Mouse (Mus musculus) MEL (cell line): ENCODE data around the gene 4930564D02Rik. TPM values are rescaled to one million over a fixed set of nuclear protein-coding genes. Genes with fewer than 3 reads are reported as not detected.

Experiments
- DNase-seq: peaks from one replicate; pipeline ENCODE4 v3.0.0; 2011; ENCODE audit warnings: low read depth, low spot score
- H3K27ac ChIP-seq: 2 replicates; pipeline ENCODE4 v1.5.1; 2012; ENCODE audit warnings: low read depth, mild to moderate bottlenecking, control low read depth, low read length, moderate library complexity; ENCODE audit not compliant: control insufficient read depth
- H3K27me3 ChIP-seq, 2 experiments: fragments of 150-350 bp in 1 of 2; sonication (generic) in 1 of 2; 2 replicates each; pipeline ENCODE4 v1.6.1; 2012; ENCODE audit warnings: low read length in 2 of 2, mild to moderate bottlenecking in 2 of 2, improper control_type of control experiment in 1 of 2, moderate library complexity in 1 of 2; ENCODE audit not compliant: insufficient read depth in 2 of 2, control insufficient read depth in 1 of 2
- H3K36me3 ChIP-seq, 2 experiments: 2 replicates each; pipeline ENCODE4 v1.6.1; 2012 to 2014; ENCODE audit warnings: low read length in 2 of 2, improper control_type of control experiment in 1 of 2, inconsistent platforms in 1 of 2, mild to moderate bottlenecking in 1 of 2; ENCODE audit not compliant: insufficient read depth in 2 of 2, control insufficient read depth in 1 of 2
- H3K4me1 ChIP-seq, 2 experiments: fragments of 150-350 bp in 1 of 2; sonication (generic) in 1 of 2; 2 replicates each; pipeline ENCODE4 v1.6.1; 2012; ENCODE audit warnings: low read length in 2 of 2, improper control_type of control experiment in 1 of 2, mild to moderate bottlenecking in 1 of 2; ENCODE audit not compliant: insufficient read depth in 2 of 2, control insufficient read depth in 1 of 2
- H3K4me3 ChIP-seq, 2 experiments: fragments of 150-350 bp in 1 of 2; sonication (generic) in 1 of 2; 2 replicates each; pipeline ENCODE4 v1.5.1; 2012; ENCODE audit warnings: low read depth in 2 of 2, low read length in 2 of 2, mild to moderate bottlenecking in 2 of 2, moderate library complexity in 2 of 2, control low read depth in 1 of 2, improper control_type of control experiment in 1 of 2; ENCODE audit not compliant: control insufficient read depth in 1 of 2, insufficient read depth in 1 of 2
- H3K79me2 ChIP-seq: 2 replicates; pipeline ENCODE4 v1.6.1; 2012; ENCODE audit warnings: mild to moderate bottlenecking, low read length, moderate library complexity; ENCODE audit not compliant: control insufficient read depth, poor library complexity, insufficient read depth
- H3K9ac ChIP-seq: 2 replicates; pipeline ENCODE4 v1.6.1; 2012; ENCODE audit warnings: low read depth, mild to moderate bottlenecking, control low read depth, low read length, moderate library complexity; ENCODE audit not compliant: control insufficient read depth, poor library complexity, severe bottlenecking
- H3K9me3 ChIP-seq: fragments of 150-350 bp; sonication (generic); replicated peaks from 2 replicates; pipeline ENCODE4 v1.6.1; 2012; ENCODE audit warnings: mild to moderate bottlenecking, low read length, improper control_type of control experiment, moderate library complexity; ENCODE audit not compliant: insufficient read depth
- CTCF ChIP-seq, 3 experiments: IDR thresholded peaks in 2 of 3; conservative IDR thresholded peaks in 1 of 3; 2 replicates each; pipeline ENCODE4 v1.5.1; 2011 to 2012; ENCODE audit warnings: low read length in 3 of 3, low read depth in 2 of 3, mild to moderate bottlenecking in 2 of 3, improper control_type of control experiment in 1 of 3, inconsistent platforms in 1 of 3, mixed read lengths in 1 of 3, moderate library complexity in 1 of 3; ENCODE audit not compliant: control insufficient read depth in 1 of 3, insufficient read depth in 1 of 3, poor library complexity in 1 of 3, severe bottlenecking in 1 of 3
- E2F4 ChIP-seq: IDR thresholded peaks from 2 replicates; pipeline ENCODE4 v1.6.1; 2011; ENCODE audit warnings: low read depth, low read length, improper control_type of control experiment, borderline replicate concordance
- ELF1 ChIP-seq: IDR thresholded peaks from 2 replicates; pipeline ENCODE4 v1.6.1; 2014; ENCODE audit warnings: low read depth, mild to moderate bottlenecking, inconsistent platforms, low read length, improper control_type of control experiment, moderate library complexity
- EP300 ChIP-seq, 2 experiments: IDR thresholded peaks; 2 replicates each; pipeline ENCODE4 v1.6.1; 2011; ENCODE audit warnings: improper control_type of control experiment in 2 of 2, low read length in 2 of 2, low read depth in 1 of 2, mild to moderate bottlenecking in 1 of 2
- GABPA ChIP-seq: IDR thresholded peaks from 2 replicates; pipeline ENCODE4 v1.6.1; 2012; ENCODE audit warnings: low read depth, mild to moderate bottlenecking, inconsistent platforms, low read length, improper control_type of control experiment, moderate library complexity
- GATA1 ChIP-seq: IDR thresholded peaks from 2 replicates; pipeline ENCODE4 v1.6.1; 2011; ENCODE audit warnings: low read depth, low read length, improper control_type of control experiment
- HCFC1 ChIP-seq: IDR thresholded peaks from 2 replicates; pipeline ENCODE4 v1.6.1; 2012; ENCODE audit warnings: low read depth, mild to moderate bottlenecking, inconsistent platforms, low read length, improper control_type of control experiment, moderate library complexity
- MAFK ChIP-seq: IDR thresholded peaks from 2 replicates; pipeline ENCODE4 v1.6.1; 2011; ENCODE audit warnings: low read depth, mild to moderate bottlenecking, low read length, improper control_type of control experiment, borderline replicate concordance
- MAX ChIP-seq: IDR thresholded peaks from 2 replicates; pipeline ENCODE4 v1.6.1; 2011; ENCODE audit warnings: low read length, improper control_type of control experiment
- NELFE ChIP-seq: IDR thresholded peaks from 2 replicates; pipeline ENCODE4 v1.6.1; 2011; ENCODE audit warnings: low read depth, low read length, improper control_type of control experiment
- NRF1 ChIP-seq: IDR thresholded peaks from 2 replicates; pipeline ENCODE4 v1.6.1; 2014; ENCODE audit warnings: low read depth, mild to moderate bottlenecking, inconsistent platforms, low read length, improper control_type of control experiment, moderate library complexity; ENCODE audit not compliant: poor library complexity, insufficient read depth, severe bottlenecking
- UBTF ChIP-seq: IDR thresholded peaks from 2 replicates; pipeline ENCODE4 v1.6.1; 2012; ENCODE audit warnings: low read depth, mild to moderate bottlenecking, inconsistent platforms, low read length, improper control_type of control experiment, moderate library complexity, borderline replicate concordance; ENCODE audit not compliant: insufficient read depth
- USF1 ChIP-seq: IDR thresholded peaks from 2 replicates; pipeline ENCODE4 v1.6.1; 2014; ENCODE audit warnings: low read depth, mild to moderate bottlenecking, inconsistent platforms, low read length, improper control_type of control experiment, moderate library complexity
- ZKSCAN1 ChIP-seq: IDR thresholded peaks from 2 replicates; pipeline ENCODE4 v1.6.1; 2012; ENCODE audit warnings: low read depth, mild to moderate bottlenecking, inconsistent platforms, low read length, improper control_type of control experiment, moderate library complexity
- ZMIZ1 ChIP-seq: IDR thresholded peaks from 2 replicates; pipeline ENCODE4 v1.6.1; 2012; ENCODE audit warnings: low read depth, mild to moderate bottlenecking, inconsistent platforms, low read length, improper control_type of control experiment, moderate library complexity
- ZNF384 ChIP-seq: IDR thresholded peaks from 2 replicates; pipeline ENCODE4 v1.6.1; 2012; ENCODE audit warnings: low read depth, mild to moderate bottlenecking, inconsistent platforms, low read length, improper control_type of control experiment
- polyA plus RNA-seq, 2 experiments: library from polyadenylated mRNA; stranded (reverse) in 1 of 2; unstranded in 1 of 2; fragments of >175 nt in 1 of 2; fragments of >200 nt in 1 of 2; gene quantifications; 2 replicates each; pipeline versions ENCODE4 v1.2.1 to v1.2.4; 2012; ENCODE audit warnings: low replicate concordance in 2 of 2, low read depth in 1 of 2; ENCODE audit not compliant: insufficient read length in 2 of 2, insufficient read depth in 1 of 2, missing spikeins in 1 of 2
- total RNA-seq: library from RNA; depleted of rRNA; stranded (reverse); fragments of 300-350 nt; gene quantifications from 2 replicates; pipeline ENCODE4 v1.2.3, GENCODE M21; 2012

The 4930564D02Rik gene
- total and polyA plus RNA-seq, 3 experiments, result not detected

GRCm38 (mm10) chr3:105078231-105078826 is 11.7 kb downstream of the 4930564D02Rik start:
- DNase-seq, result no peak
- no peaks in the 10 kb centered on the region for H3K4me1 ChIP-seq
- H3K9ac ChIP-seq, result no peak overlapping the region
- H3K79me2 ChIP-seq, result no peaks in the 10 kb centered on the region
- no peaks in the 10 kb centered on the region for H3K9me3 ChIP-seq
- H3K4me3 ChIP-seq, result no peak overlapping the region
- no peak for TF ChIP-seq GATA1
- no peak for TF ChIP-seq NELFE
- TF ChIP-seq ZNF384, result no peak
- TF ChIP-seq, all 39 proteins: peak for 0
- Histone ChIP-seq H3K27me3 (peaks cover 2 to 3% of the 10 kb centered on the region in 2 experiments; a peak in 3 of 4 replicates), H3K27ac (no peak overlapping the region), H3K36me3 (no peaks in the 10 kb centered on the region)

GRCm38 (mm10) chr3:105087344-105087743 is 20.7 kb downstream of the 4930564D02Rik start:
- Histone ChIP-seq H3K27ac (no peak overlapping the region), H3K36me3 (no peaks in the 10 kb centered on the region), H3K27me3 (no peaks in the 10 kb centered on the region; a peak in 1 of 4 replicates), H3K79me2 (no peaks in the 10 kb centered on the region), H3K4me3 (no peak overlapping the region), H3K4me1 (no peaks in the 10 kb centered on the region), H3K9ac (no peak overlapping the region), H3K9me3 (no peaks in the 10 kb centered on the region)
- TF ChIP-seq GABPA (no peak), MAX (no peak), NRF1 (no peak), ELF1 (no peak), EP300 (IDR thresholded peaks at IDR 0.05; ENCODE audit: low read depth in 1 of 2, low read length in 2 of 2) (no peak), USF1 (no peak), MAFK (no peak), HCFC1 (no peak), CTCF (IDR thresholded peaks at IDR 0.05 in 2 of 3, conservative IDR thresholded peaks at IDR 0.05 in 1 of 3; ENCODE audit: control insufficient read depth in 1 of 3, insufficient read depth in 1 of 3, low read depth in 2 of 3, low read length in 3 of 3, poor library complexity in 1 of 3, severe bottlenecking in 1 of 3) (no peak), ZMIZ1 (no peak), UBTF (no peak), ZKSCAN1 (no peak), E2F4 (no peak)
- no peak for DNase-seq
